Mouse (Mus musculus) stomach, embryonic 16.5 days (tissue): ENCODE measurements around the gene Rpp14. TPM values are rescaled to one million over a fixed set of nuclear protein-coding genes. Genes with fewer than 3 reads are reported as not detected.

Source experiments
- ATAC-seq: fragments of 200-750 bp; cut with Nextera tagmentation; 2 replicates; pipeline ENCODE4 v1.8.0; 2017; ENCODE audit warnings: moderate number of reproducible peaks, moderate TSS enrichment; ENCODE audit not compliant: insufficient read depth, low FRiP score
- H3K27ac ChIP-seq: fragments of 300-500 bp; sonication (generic); 2 replicates; pipeline ENCODE4 v1.5.1; 2014; ENCODE audit warnings: low read length
- H3K27me3 ChIP-seq: fragments of 300-500 bp; sonication (generic); 2 replicates; pipeline ENCODE4 v1.6.1; 2014; ENCODE audit warnings: low read length, control low read depth, mixed read lengths; ENCODE audit not compliant: control insufficient read depth, insufficient read depth
- H3K36me3 ChIP-seq: fragments of 300-500 bp; sonication (generic); 2 replicates; pipeline ENCODE4 v1.6.1; 2014; ENCODE audit warnings: low read length; ENCODE audit not compliant: control insufficient read depth, insufficient read depth
- H3K4me1 ChIP-seq: fragments of 300-500 bp; sonication (generic); 2 replicates; pipeline ENCODE4 v1.6.1; 2014; ENCODE audit warnings: low read length, control low read depth, mixed read lengths; ENCODE audit not compliant: control insufficient read depth, insufficient read depth
- H3K4me2 ChIP-seq: fragments of 300-500 bp; sonication (generic); 2 replicates; pipeline ENCODE4 v1.6.1; 2014; ENCODE audit warnings: low read depth, low read length, mixed read lengths
- H3K4me3 ChIP-seq: fragments of 300-500 bp; sonication (generic); replicated peaks from 2 replicates; pipeline ENCODE4 v1.5.1; 2014; ENCODE audit warnings: mild to moderate bottlenecking, low read length
- H3K9ac ChIP-seq: fragments of 300-500 bp; sonication (generic); 2 replicates; pipeline ENCODE4 v1.6.1; 2014; ENCODE audit warnings: low read length
- H3K9me3 ChIP-seq: fragments of 300-500 bp; sonication (generic); replicated peaks from 2 replicates; pipeline ENCODE4 v1.6.1; 2016; ENCODE audit warnings: low read length, control low read depth; ENCODE audit not compliant: control insufficient read depth
- WGBS: fragments of 180-500 bp; shearing (Covaris S2); extraction: QIAGEN DNeasy Blood & Tissue Kit; methylation state at CpG from one replicate; pipeline ENCODE4 v1.1.7; 2014; 5-methylcytosine and 5-hydroxymethylcytosine counted together
- polyA plus RNA-seq: library from polyadenylated mRNA; unstranded; fragments of >200 nt; fragmentation: Nextera tagmentation; extraction: Ambion mirVana; gene quantifications from 2 replicates; pipeline ENCODE4 v1.2.1, GENCODE M21; 2015

The Rpp14 gene
- polyA plus RNA-seq, 1 experiment from 2014 or later = 47.3 TPM

GRCm38 (mm10) chr14:8101886-8102285 lies 21.7 kb downstream of the Rpp14 start:
- no peak overlapping the region for H3K4me2 ChIP-seq
- no peaks in the 10 kb centered on the region for H3K36me3 ChIP-seq
- no peak overlapping the region for H3K9ac ChIP-seq
- H3K27me3 ChIP-seq = no peaks in the 10 kb centered on the region
- H3K4me3 ChIP-seq = no peak overlapping the region
- no peak for ATAC-seq
- no peak overlapping the region for H3K27ac ChIP-seq
- 86% methylated on average over 8 of the region's 8 CpGs for WGBS
- no peaks in the 10 kb centered on the region for H3K9me3 ChIP-seq
- peaks cover 12% of the 10 kb centered on the region; the same call in 1 of the 2 replicates for H3K4me1 ChIP-seq

- Histone ChIP-seq H3K36me3 (no peaks in the 10 kb centered on the region), H3K4me2 (0 out of 2 replicates have a peak overlapping the region, but pooled peaks have one; percentile 0), H3K9ac (no peak overlapping the region), H3K4me3 (no peak overlapping the region), H3K27ac (no peak overlapping the region), H3K27me3 (no peaks in the 10 kb centered on the region), H3K4me1 (peaks cover 12% of the 10 kb centered on the region; the same call in 1 of the 2 replicates), H3K9me3 (no peaks in the 10 kb centered on the region)
- ATAC-seq = no peak
- 65% methylated on average over 12 of the region's 12 CpGs for WGBS
Measured at GRCm38 (mm10) chr14:8102676-8103075, 22.5 kb downstream of the Rpp14 start.

DNA sequence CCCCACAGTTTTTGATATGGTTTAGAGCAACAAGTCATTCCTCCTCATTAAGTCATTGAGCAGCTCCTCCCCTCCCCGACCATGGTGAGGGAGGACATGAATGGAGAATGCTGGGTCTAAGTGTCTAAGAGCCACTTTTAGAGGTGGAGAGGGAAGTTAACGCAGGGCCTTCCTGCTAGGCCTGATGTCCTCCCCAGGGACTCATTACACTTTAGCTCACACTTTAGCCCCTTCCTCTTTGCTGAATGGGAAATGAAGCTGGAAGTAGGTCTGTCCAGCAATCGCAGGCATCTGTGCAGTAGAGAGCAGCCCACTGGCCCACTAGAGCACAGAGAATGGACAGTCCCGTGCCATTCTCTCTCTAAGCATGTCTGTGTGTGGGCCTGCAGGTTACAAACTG lies 27.9 kb downstream of the Rpp14 start:
- H3K36me3 ChIP-seq = no peaks in the 10 kb centered on the region
- no peak overlapping the region for H3K27ac ChIP-seq
- no peak for ATAC-seq
- H3K4me3 ChIP-seq = no peak overlapping the region
- H3K9ac ChIP-seq = no peak overlapping the region
- 76% methylated on average over 4 of the region's 4 CpGs for WGBS
- H3K27me3 ChIP-seq = no peaks in the 10 kb centered on the region
- H3K9me3 ChIP-seq = no peaks in the 10 kb centered on the region
- 0 out of 2 replicates have a peak, but pooled peaks cover 2% of the 10 kb centered on the region for H3K4me1 ChIP-seq
- no peak overlapping the region for H3K4me2 ChIP-seq

DNA sequence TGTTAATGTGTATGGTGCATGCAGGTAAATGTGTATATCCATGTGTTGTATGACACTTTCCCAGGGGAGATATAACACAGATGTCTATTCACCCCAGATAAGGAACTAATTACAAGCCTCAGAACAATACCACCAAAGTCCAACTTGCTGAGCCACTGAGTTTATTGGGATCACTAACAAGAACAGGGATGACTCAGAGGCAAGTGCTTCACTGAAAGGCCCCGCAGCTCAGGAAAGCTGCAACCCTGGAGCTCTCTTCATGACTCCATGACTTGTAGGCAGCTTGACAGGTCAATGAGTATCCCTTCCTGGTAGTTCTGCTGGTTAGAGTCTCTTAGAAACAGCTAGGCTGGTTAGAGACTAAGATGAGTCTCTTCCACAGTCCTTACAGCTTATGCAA lies 28.8 kb downstream of the Rpp14 start:
- Histone ChIP-seq H3K4me2 (no peak overlapping the region), H3K9ac (no peak overlapping the region), H3K27ac (no peak overlapping the region), H3K36me3 (no peaks in the 10 kb centered on the region), H3K9me3 (no peaks in the 10 kb centered on the region), H3K4me3 (no peak overlapping the region), H3K4me1 (no peaks in the 10 kb centered on the region), H3K27me3 (no peaks in the 10 kb centered on the region)
- WGBS = 76% methylated on average over 1 of the region's 1 CpGs
- no peak for ATAC-seq

DNA sequence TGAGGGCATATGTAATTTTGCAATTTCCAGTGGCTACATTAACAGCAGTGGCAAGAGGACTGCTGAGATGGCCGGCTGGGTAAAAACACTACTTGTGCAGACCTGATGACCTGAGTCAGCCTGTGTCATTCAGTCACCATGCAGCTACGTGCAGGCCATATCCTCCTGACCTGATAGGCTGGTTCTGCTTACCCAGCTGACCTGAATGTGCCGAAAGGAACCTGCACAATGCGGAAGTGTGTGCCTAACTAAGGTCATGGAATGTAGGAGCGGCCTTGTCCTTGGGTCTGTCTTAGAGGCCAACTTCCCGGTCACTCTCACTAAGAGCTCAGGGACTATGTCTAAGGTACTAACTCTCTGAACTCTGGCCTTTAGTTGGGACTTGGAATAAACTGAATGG lies 31.4 kb downstream of the Rpp14 start:
- no peak overlapping the region for H3K4me2 ChIP-seq
- WGBS = 73% methylated on average over 6 of the region's 6 CpGs
- ATAC-seq = peak; percentile 81
- H3K27ac ChIP-seq = peak overlapping the region; percentile 49; the same call in 1 of the 2 replicates
- no peaks in the 10 kb centered on the region for H3K27me3 ChIP-seq
- H3K4me1 ChIP-seq = no peaks in the 10 kb centered on the region
- no peaks in the 10 kb centered on the region for H3K9me3 ChIP-seq
- no peak overlapping the region for H3K4me3 ChIP-seq
- H3K36me3 ChIP-seq = no peaks in the 10 kb centered on the region
- no peak overlapping the region for H3K9ac ChIP-seq

GRCm38 (mm10) chr14:8112036-8112435 lies 31.9 kb downstream of the Rpp14 start:
- 80% methylated on average over 8 of the region's 8 CpGs for WGBS
- no peak overlapping the region for H3K4me3 ChIP-seq
- H3K27ac ChIP-seq = peak overlapping the region; percentile 49; the same call in 1 of the 2 replicates
- H3K36me3 ChIP-seq = no peaks in the 10 kb centered on the region
- no peaks in the 10 kb centered on the region for H3K27me3 ChIP-seq
- H3K4me1 ChIP-seq = no peaks in the 10 kb centered on the region
- H3K4me2 ChIP-seq = no peak overlapping the region
- no peaks in the 10 kb centered on the region for H3K9me3 ChIP-seq
- no peak for ATAC-seq
- no peak overlapping the region for H3K9ac ChIP-seq

DNA sequence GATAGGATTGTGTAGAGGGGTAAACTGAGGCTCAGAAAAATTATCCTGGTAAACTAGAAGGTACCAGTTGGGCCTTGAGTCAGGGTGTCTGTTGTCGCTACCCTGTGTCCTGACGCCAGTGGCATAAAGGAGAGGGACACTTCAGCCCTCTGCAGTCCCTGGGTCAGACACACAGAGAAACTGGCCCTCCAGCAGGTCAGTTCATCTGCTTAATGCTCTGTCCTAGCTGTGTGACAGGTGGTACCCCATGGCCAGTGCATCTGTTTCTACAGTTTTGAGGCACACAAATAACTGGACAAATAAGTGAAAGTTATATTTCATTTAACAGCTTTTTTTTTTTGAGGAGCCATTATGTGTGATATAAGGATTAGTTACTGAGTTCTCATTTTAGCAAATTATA lies 33.4 kb downstream of the Rpp14 start:
- 93% methylated on average over 2 of the region's 2 CpGs for WGBS
- Histone ChIP-seq H3K27ac (no peak overlapping the region), H3K27me3 (no peaks in the 10 kb centered on the region), H3K4me3 (no peak overlapping the region), H3K4me1 (no peaks in the 10 kb centered on the region), H3K36me3 (no peaks in the 10 kb centered on the region), H3K4me2 (no peak overlapping the region), H3K9me3 (no peaks in the 10 kb centered on the region), H3K9ac (no peak overlapping the region)
- ATAC-seq = no peak

GRCm38 (mm10) chr14:8114306-8114705 lies 34.1 kb downstream of the Rpp14 start:
- Histone ChIP-seq H3K4me1 (no peaks in the 10 kb centered on the region), H3K4me2 (no peak overlapping the region), H3K27me3 (no peaks in the 10 kb centered on the region), H3K4me3 (no peak overlapping the region), H3K9me3 (no peaks in the 10 kb centered on the region), H3K9ac (no peak overlapping the region), H3K27ac (no peak overlapping the region), H3K36me3 (no peaks in the 10 kb centered on the region)
- 51% methylated on average over 3 of the region's 3 CpGs for WGBS
- ATAC-seq = no peak

DNA sequence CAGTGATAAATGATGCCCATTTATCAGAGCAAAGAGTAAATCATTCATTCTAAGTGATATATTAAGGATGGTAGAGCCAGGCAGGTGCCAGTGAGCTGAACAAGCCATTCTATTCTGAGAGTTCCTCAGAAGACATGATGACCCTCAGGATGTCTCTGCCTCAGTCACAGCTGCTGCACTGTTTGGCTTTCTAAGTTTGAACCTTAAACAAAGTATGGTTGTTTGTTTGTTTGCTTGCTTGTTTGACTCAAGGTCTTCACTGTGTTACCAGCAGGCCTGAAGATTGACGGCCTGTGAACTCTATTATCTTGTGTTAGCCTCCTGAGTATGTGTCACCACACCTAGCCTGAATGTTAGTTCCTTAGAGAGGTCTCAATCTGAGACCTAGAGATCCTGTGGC lies 34.6 kb downstream of the Rpp14 start:
- 73% methylated on average over 1 of the region's 1 CpGs for WGBS

GRCm38 (mm10) chr14:8115772-8116171 lies 35.6 kb downstream of the Rpp14 start:
- H3K27me3 ChIP-seq = no peaks in the 10 kb centered on the region
- H3K36me3 ChIP-seq = no peaks in the 10 kb centered on the region
- ATAC-seq = no peak
- no peak overlapping the region for H3K27ac ChIP-seq
- no peak overlapping the region for H3K9ac ChIP-seq
- H3K4me2 ChIP-seq = no peak overlapping the region
- no peaks in the 10 kb centered on the region for H3K9me3 ChIP-seq
- no peaks in the 10 kb centered on the region for H3K4me1 ChIP-seq
- WGBS = 73% methylated on average over 4 of the region's 4 CpGs
- no peak overlapping the region for H3K4me3 ChIP-seq

More for the DNA sequence above, 34.6 kb downstream of the Rpp14 start:
- no peaks in the 10 kb centered on the region for H3K36me3 ChIP-seq
- H3K9me3 ChIP-seq = no peaks in the 10 kb centered on the region
- H3K9ac ChIP-seq = no peak overlapping the region
- H3K27me3 ChIP-seq = no peaks in the 10 kb centered on the region
- ATAC-seq = no peak
- H3K27ac ChIP-seq = no peak overlapping the region
- no peaks in the 10 kb centered on the region for H3K4me1 ChIP-seq
- H3K4me3 ChIP-seq = no peak overlapping the region
- no peak overlapping the region for H3K4me2 ChIP-seq
